Mouse (Mus musculus) hindbrain, embryonic 13.5 days (tissue): Measurements from ENCODE around the gene Unc119b. TPM values are rescaled to one million over a fixed set of nuclear protein-coding genes. Genes with fewer than 3 reads are reported as not detected.
"Not testable (repeated sequence)": the region's sequence is repeated elsewhere in the genome, so short reads cannot be mapped to it uniquely, and the experiment has no call there.

Experiments used
- ATAC-seq: fragments of 200-750 bp; cut with Nextera tagmentation; 2 replicates; pipeline ENCODE4 v1.8.0; 2017; ENCODE audit warnings: moderate TSS enrichment; ENCODE audit not compliant: low FRiP score
- H3K27ac ChIP-seq: fragments of 300-500 bp; sonication (generic); 2 replicates; pipeline ENCODE4 v1.5.1; 2015; ENCODE audit warnings: inconsistent platforms, mild to moderate bottlenecking, moderate library complexity
- H3K27me3 ChIP-seq: fragments of 300-500 bp; sonication (generic); 2 replicates; pipeline ENCODE4 v1.6.1; 2015; ENCODE audit warnings: mild to moderate bottlenecking, inconsistent platforms
- H3K36me3 ChIP-seq: fragments of 300-500 bp; sonication (generic); 2 replicates; pipeline ENCODE4 v1.6.1; 2015; ENCODE audit warnings: mild to moderate bottlenecking, inconsistent platforms
- H3K4me1 ChIP-seq: fragments of 300-500 bp; sonication (generic); replicated peaks from 2 replicates; pipeline ENCODE4 v1.6.1; 2015; ENCODE audit warnings: inconsistent platforms
- H3K4me2 ChIP-seq: fragments of 300-500 bp; sonication (generic); 2 replicates; pipeline ENCODE4 v1.6.1; 2015; ENCODE audit warnings: inconsistent platforms, mild to moderate bottlenecking, moderate library complexity
- H3K4me3 ChIP-seq: fragments of 300-500 bp; sonication (generic); 2 replicates; pipeline ENCODE4 v1.5.1; 2015; ENCODE audit warnings: mild to moderate bottlenecking, inconsistent platforms
- H3K9ac ChIP-seq: fragments of 300-500 bp; sonication (generic); 2 replicates; pipeline ENCODE4 v1.6.1; 2015; ENCODE audit warnings: mild to moderate bottlenecking, inconsistent platforms
- H3K9me3 ChIP-seq: fragments of 300-500 bp; sonication (generic); 2 replicates; pipeline ENCODE4 v1.6.1; 2016; ENCODE audit warnings: inconsistent platforms
- WGBS: fragments of 180-500 bp; shearing (Covaris S2); methylation state at CpG from one replicate; pipeline ENCODE4 v1.1.7; 2015; 5-methylcytosine and 5-hydroxymethylcytosine counted together
- polyA plus RNA-seq: library from polyadenylated mRNA; unstranded; fragments of >200 nt; fragmentation: Nextera tagmentation; extraction: Ambion mirVana; gene quantifications from 2 replicates; pipeline ENCODE4 v1.2.1, GENCODE M21; 2015

The Unc119b gene
- polyA plus RNA-seq, 1 experiment from 2014 or later = 38.0 TPM

DNA sequence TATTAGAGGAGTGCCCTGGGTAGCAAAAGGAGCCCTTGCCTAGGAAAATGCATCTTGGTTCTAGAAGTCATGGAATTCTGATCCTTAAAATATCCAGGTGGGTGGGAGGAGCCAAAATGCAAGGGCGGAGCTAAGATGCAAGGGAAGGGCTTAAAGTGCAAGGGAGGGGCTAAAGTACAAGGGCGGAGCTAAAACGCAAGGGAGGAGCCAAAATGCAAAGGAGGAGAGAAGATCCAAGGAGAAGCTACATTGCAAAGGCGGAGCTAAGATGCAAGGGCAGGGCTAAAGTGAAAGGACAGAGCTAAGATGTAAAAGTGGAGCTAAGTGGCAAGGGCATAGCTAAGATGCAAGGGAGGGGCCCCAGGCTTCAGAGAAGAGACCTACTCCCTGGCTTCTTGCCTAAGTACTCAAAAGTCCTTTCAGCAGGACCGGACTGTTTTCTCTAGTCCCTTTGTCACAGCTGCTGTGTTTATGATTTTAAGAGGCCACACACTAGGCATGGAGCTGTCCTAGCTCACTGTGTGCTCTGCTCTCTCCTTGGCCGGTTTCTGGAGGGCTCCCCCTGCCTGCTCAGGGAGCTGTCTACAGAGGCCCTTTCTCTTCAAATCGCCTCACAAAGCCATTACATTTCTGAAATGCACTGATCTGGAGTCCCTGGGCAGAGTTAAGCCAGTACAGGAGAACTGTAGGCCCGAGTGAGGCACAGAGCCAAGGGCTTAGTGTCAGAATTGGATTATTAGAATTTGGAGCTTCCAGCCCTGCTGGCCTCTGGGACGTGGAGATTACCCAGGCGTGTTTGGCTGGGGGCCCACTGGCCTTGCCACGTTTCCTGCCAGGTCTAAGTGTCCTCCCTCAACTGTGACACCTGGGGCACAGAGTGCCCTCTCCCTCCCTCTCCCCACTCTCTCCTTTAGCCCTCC is 31.4 kb upstream of the Unc119b start:
- H3K4me1 ChIP-seq = peaks cover 16% of the 10 kb centered on the region
- no peak overlapping the region for H3K4me3 ChIP-seq
- WGBS = 54% methylated on average over 11 of the region's 11 CpGs

DNA sequence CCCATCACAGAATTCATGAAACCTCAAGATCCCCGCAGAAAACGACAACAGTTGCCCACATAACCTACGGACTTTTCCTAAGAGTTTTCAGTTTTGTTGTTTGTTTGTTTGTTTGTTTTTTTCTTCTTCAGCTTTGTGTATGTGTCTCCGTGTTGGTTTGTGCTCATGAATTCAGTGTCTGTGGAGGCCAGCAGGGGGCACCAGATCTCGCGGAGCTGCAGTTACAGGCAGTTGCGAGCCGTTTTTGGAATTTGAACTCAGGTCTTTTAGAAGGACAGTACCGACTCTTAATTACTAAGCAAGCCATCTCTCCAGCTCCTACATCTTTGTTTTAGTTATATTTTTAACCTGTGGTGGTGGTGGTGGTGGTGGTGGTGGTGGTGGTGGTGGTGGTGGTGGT is 30.6 kb upstream of the Unc119b start:
- H3K27ac ChIP-seq = no peak overlapping the region
- H3K4me2 ChIP-seq = no peak overlapping the region
- no peaks in the 10 kb centered on the region for H3K9me3 ChIP-seq
- 68% methylated on average over 9 of the region's 9 CpGs for WGBS
- H3K4me3 ChIP-seq = no peak overlapping the region
- H3K27me3 ChIP-seq = no peaks in the 10 kb centered on the region
- no peak overlapping the region for H3K9ac ChIP-seq
- ATAC-seq = no peak
- 0 out of 2 replicates have a peak, but pooled peaks cover 3% of the 10 kb centered on the region for H3K36me3 ChIP-seq
- H3K4me1 ChIP-seq = peaks cover 17% of the 10 kb centered on the region

More for the DNA sequence above, 31.4 kb upstream of the Unc119b start:
- H3K4me2 ChIP-seq = no peak overlapping the region
- no peaks in the 10 kb centered on the region for H3K27me3 ChIP-seq
- no peak for ATAC-seq
- H3K9ac ChIP-seq = no peak overlapping the region; the same call in 1 of the 2 replicates
- 0 out of 2 replicates have a peak, but pooled peaks cover 4% of the 10 kb centered on the region for H3K36me3 ChIP-seq
- peak overlapping the region; percentile 35; the same call in 1 of the 2 replicates for H3K27ac ChIP-seq
- no peaks in the 10 kb centered on the region for H3K9me3 ChIP-seq

DNA sequence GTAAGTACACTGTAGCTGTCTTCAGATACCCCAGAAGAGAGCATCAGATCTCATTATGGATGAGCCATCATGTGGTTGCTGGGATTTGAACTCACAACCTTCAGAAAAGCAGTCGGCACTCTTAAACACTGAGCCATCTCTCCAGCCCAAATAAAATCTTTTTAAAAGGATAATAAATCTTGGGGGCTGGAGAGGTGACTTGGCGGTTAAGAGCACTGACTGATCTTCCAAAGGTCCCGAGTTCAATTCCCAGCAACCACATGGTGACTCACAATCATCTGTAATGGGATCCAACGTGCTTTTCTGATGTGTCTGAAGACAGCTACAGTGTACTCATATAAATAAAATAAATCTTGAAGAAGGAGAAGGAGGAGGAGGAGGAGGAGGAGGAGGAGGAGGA is 29.7 kb upstream of the Unc119b start:
- not testable (repeated sequence) for H3K36me3 ChIP-seq, H3K27me3 ChIP-seq, H3K27ac ChIP-seq, H3K9me3 ChIP-seq, ATAC-seq, H3K9ac ChIP-seq, H3K4me3 ChIP-seq, H3K4me2 ChIP-seq
- H3K4me1 ChIP-seq = peaks cover 19% of the 10 kb centered on the region
- 84% methylated on average over 4 of the region's 4 CpGs for whole genome bisulfite sequencing

DNA sequence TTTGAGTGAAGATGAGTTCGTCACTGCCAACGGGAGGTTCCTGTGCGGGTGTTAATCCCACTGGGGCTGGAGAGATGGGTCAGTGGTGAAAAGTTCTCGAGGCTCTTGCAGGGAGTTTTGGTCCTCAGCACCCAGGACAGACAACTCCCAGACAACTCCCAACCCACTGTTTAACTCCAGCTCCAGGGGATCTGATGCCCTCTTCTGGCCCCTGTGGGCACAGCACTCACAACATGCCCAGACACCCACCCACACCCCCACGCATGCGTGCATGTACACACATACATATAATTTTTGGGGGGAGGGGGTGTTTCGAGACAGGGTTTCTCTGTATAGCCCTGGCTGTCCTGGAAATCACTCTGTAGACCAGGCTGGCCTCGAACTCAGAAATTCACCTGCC is 28.8 kb upstream of the Unc119b start:
- H3K4me1 ChIP-seq = peaks cover 22% of the 10 kb centered on the region
- H3K27ac ChIP-seq = no peak overlapping the region
- H3K4me3 ChIP-seq = no peak overlapping the region
- ATAC-seq = no peak
- H3K36me3 ChIP-seq = no peaks in the 10 kb centered on the region
- WGBS = 44% methylated on average over 8 of the region's 8 CpGs
- H3K9ac ChIP-seq = no peak overlapping the region
- no peaks in the 10 kb centered on the region for H3K27me3 ChIP-seq
- no peaks in the 10 kb centered on the region for H3K9me3 ChIP-seq
- no peak overlapping the region for H3K4me2 ChIP-seq

DNA sequence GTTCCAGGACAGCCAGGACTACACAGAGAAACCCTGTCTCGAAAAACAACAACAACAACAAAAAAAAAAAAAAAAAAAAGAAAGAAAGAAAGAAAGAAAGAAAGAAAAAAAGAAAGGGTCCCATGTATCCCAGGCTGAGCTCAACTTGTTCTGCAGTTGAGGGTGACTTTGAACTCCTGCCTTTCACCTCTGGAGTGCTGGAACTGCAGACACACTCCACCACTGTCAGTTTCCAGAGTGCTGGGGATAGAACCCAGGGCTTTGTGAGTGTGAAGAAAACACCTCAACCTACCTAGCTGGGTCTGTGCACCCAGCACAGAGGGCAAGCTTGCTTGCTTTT is 27.1 kb upstream of the Unc119b start:
- not testable (repeated sequence) for H3K36me3 ChIP-seq, H3K9ac ChIP-seq, H3K4me2 ChIP-seq, H3K27me3 ChIP-seq, H3K9me3 ChIP-seq, H3K4me3 ChIP-seq, ATAC-seq, H3K27ac ChIP-seq
- 79% methylated on average over 1 of the region's 1 CpGs for WGBS
- H3K4me1 ChIP-seq = peaks cover 27% of the 10 kb centered on the region

GRCm38 (mm10) chr5:115161064-115161939 is 26.5 kb upstream of the Unc119b start:
- ATAC-seq = no peak
- no peak overlapping the region for H3K27ac ChIP-seq
- peak overlapping the region; percentile 60; the same call in 1 of the 2 replicates for H3K9ac ChIP-seq
- no peaks in the 10 kb centered on the region for H3K27me3 ChIP-seq
- H3K9me3 ChIP-seq = no peaks in the 10 kb centered on the region
- H3K36me3 ChIP-seq = no peaks in the 10 kb centered on the region
- H3K4me2 ChIP-seq = no peak overlapping the region
- no peak overlapping the region for H3K4me3 ChIP-seq
- H3K4me1 ChIP-seq = peaks cover 27% of the 10 kb centered on the region
- 54% methylated on average over 13 of the region's 13 CpGs for WGBS

GRCm38 (mm10) chr5:115160655-115161054 is 25.9 kb upstream of the Unc119b start:
- ATAC-seq = no peak
- no peaks in the 10 kb centered on the region for H3K36me3 ChIP-seq
- H3K4me1 ChIP-seq = peaks cover 32% of the 10 kb centered on the region
- no peak overlapping the region for H3K9ac ChIP-seq
- no peaks in the 10 kb centered on the region for H3K27me3 ChIP-seq
- no peak overlapping the region for H3K4me3 ChIP-seq
- H3K27ac ChIP-seq = no peak overlapping the region
- no peak overlapping the region for H3K4me2 ChIP-seq
- 76% methylated on average over 6 of the region's 6 CpGs for WGBS
- no peaks in the 10 kb centered on the region for H3K9me3 ChIP-seq

- Histone ChIP-seq H3K36me3 (no peaks in the 10 kb centered on the region), H3K27me3 (no peaks in the 10 kb centered on the region), H3K27ac (peak overlapping the region; percentile 98), H3K4me1 (peaks cover 47% of the 10 kb centered on the region), H3K9ac (peak overlapping the region; percentile 96), H3K9me3 (no peaks in the 10 kb centered on the region), H3K4me2 (peak overlapping the region; percentile 94), H3K4me3 (peak overlapping the region; percentile 95)
- no peak for ATAC-seq
- WGBS = 35% methylated on average over 12 of the region's 12 CpGs
These were observed 24.4 kb upstream of the Unc119b start for GRCm38 (mm10) chr5:115159165-115159564.

- H3K9ac ChIP-seq = peak within 1 kb of the TSS; percentile 96
- H3K4me2 ChIP-seq = peak within 1 kb of the TSS; percentile 94
- peak within 1 kb of the TSS; percentile 98 for H3K27ac ChIP-seq
- H3K4me3 ChIP-seq = peak within 1 kb of the TSS; percentile 95
- under 1% methylated on average over 58 of the region's 78 CpGs for WGBS
- no peaks in the 10 kb centered on the region for H3K27me3 ChIP-seq
- H3K9me3 ChIP-seq = no peaks in the 10 kb centered on the region
- H3K36me3 ChIP-seq = no peaks in the 10 kb centered on the region
- peak; percentile 98 for ATAC-seq
- H3K4me1 ChIP-seq = peaks cover 56% of the 10 kb centered on the region
These were observed 23.5 kb upstream of the Unc119b start, which contains the start of gene Mlec for GRCm38 (mm10) chr5:115158040-115158983. Gene Mlec (minus strand): TSS chr5:115158179.

DNA sequence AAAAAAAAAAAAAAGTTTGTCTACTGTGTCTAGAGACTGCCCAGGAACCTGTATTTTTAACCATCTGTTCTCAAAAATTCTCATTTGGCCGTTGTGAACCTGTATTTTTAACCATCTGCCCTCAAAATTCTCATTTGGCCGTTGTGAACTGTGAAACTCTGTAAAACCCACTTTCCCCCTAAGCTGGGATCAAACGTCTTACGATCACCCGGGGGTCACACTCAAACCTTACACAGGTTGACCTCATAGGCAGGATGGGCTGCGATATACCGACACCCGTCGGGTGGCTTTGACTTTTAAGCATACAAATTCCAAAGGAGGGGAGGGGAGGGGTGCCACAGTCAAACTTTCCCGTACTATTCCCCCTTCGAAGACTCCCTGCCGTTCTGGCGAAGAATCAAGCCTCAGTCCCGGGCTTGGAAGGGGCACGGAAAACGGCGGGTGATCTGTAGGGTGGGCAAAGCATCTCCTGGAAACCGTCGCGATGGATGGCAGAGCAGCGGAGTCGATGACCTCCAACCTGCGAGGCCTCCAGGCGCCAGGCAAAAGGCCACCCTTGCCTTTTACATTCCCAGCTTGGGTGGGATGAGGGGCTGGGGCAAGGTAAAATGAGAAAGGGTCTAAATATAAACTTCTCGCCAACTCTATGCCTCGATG is 22.3 kb upstream of the Unc119b start:
- peaks cover 66% of the 10 kb centered on the region for H3K4me1 ChIP-seq
- WGBS = 3% methylated on average over 26 of the region's 26 CpGs
- no peaks in the 10 kb centered on the region for H3K9me3 ChIP-seq
- no peak for ATAC-seq
- no peaks in the 10 kb centered on the region for H3K27me3 ChIP-seq
- peak overlapping the region; percentile 98; the same call in 1 of the 2 replicates for H3K27ac ChIP-seq
- peak overlapping the region; percentile 96 for H3K9ac ChIP-seq
- H3K36me3 ChIP-seq = no peaks in the 10 kb centered on the region
- peak overlapping the region; percentile 94 for H3K4me2 ChIP-seq
- peak overlapping the region; percentile 95 for H3K4me3 ChIP-seq

DNA sequence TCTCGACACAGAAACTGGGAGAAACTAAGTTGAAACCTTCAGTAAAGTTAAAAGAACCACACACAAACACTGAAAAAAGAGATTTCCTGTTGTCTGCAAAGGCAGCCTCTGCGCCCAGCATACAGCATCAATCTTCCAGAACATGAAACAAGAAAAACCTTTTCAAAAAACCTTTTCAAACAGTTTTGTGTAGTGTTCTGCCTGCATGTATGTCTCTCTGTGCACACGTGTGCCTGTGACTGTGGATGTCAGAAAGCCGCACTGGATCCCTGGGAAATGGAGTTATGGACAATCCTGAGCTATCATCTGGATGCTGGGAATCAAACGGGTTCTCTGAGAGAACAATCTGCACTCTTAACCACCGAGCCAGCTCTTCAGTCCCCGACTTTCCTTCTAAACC is 21.6 kb upstream of the Unc119b start:
- H3K4me3 ChIP-seq = peak overlapping the region; percentile 95
- peak overlapping the region; percentile 96; the same call in 1 of the 2 replicates for H3K9ac ChIP-seq
- no peaks in the 10 kb centered on the region for H3K27me3 ChIP-seq
- H3K4me2 ChIP-seq = peak overlapping the region; percentile 94
- H3K27ac ChIP-seq = no peak overlapping the region
- peaks cover 65% of the 10 kb centered on the region for H3K4me1 ChIP-seq
- 64% methylated on average over 7 of the region's 7 CpGs for WGBS
- H3K36me3 ChIP-seq = no peaks in the 10 kb centered on the region
- H3K9me3 ChIP-seq = no peaks in the 10 kb centered on the region
- no peak for ATAC-seq
